Mouse (Mus musculus): Measurements from ENCODE around the gene Olfr688. TPM values are rescaled to one million over a fixed set of nuclear protein-coding genes. Genes with fewer than 3 reads are reported as not detected.

Gene Olfr688
- not detected for polyA plus RNA-seq (2017; shearing (Covaris generic))

GRCm38 (mm10) chr7:105287795-105288194 lies at the start of gene Olfr688:
Gene Olfr688, plus strand, starts transcription at chr7:105288095.

GRCm38 (mm10) chr7:105310865-105311264 lies 23.0 kb downstream of the Olfr688 start, which contains the start of gene Olfr689:
Gene Olfr689, plus strand, starts transcription at chr7:105311165.

GRCm38 (mm10) chr7:105334004-105334403 lies 46.1 kb downstream of the Olfr688 start, which contains the start of gene Olfr690:
Gene Olfr690, minus strand, starts transcription at chr7:105334104.

Other genes starting within 250 kb of the Olfr688 start
- not detected for gene Olfr677, start 236.7 kb upstream of the Olfr688 start, polyA plus RNA-seq (2017; shearing (Covaris generic))
- not detected for gene Olfr678, start 223.6 kb upstream of the Olfr688 start, polyA plus RNA-seq (2017; shearing (Covaris generic))
- not detected for gene Olfr679, start 206.9 kb upstream of the Olfr688 start, polyA plus RNA-seq (2017; shearing (Covaris generic))
- not detected for gene Olfr680-ps1, start 195.3 kb upstream of the Olfr688 start, polyA plus RNA-seq (2017; shearing (Covaris generic))
- not detected for gene Olfr681, start 171.3 kb upstream of the Olfr688 start, polyA plus RNA-seq (2017; shearing (Covaris generic))
- not detected for gene Olfr683, start 141.1 kb upstream of the Olfr688 start, polyA plus RNA-seq (2017; shearing (Covaris generic))
- not detected for gene Olfr684, start 124.4 kb upstream of the Olfr688 start, polyA plus RNA-seq (2017; shearing (Covaris generic))
- gene Olfr685, start 102.1 kb upstream of the Olfr688 start, polyA plus RNA-seq (2017; shearing (Covaris generic)), result not detected
- gene Olfr686, start 80.6 kb upstream of the Olfr688 start, polyA plus RNA-seq (2017; shearing (Covaris generic)), result not detected
- gene Olfr689, start 23.1 kb downstream of the Olfr688 start, polyA plus RNA-seq (2017; shearing (Covaris generic)), result not detected
- gene Olfr690, start 46.0 kb downstream of the Olfr688 start, polyA plus RNA-seq (2017; shearing (Covaris generic)), result not detected
- not detected for gene Olfr691, start 54.2 kb downstream of the Olfr688 start, polyA plus RNA-seq (2017; shearing (Covaris generic))
- not detected for gene Olfr692, start 80.1 kb downstream of the Olfr688 start, polyA plus RNA-seq (2017; shearing (Covaris generic))
- not detected for gene Gm5901, start 86.9 kb downstream of the Olfr688 start, polyA plus RNA-seq (2017; shearing (Covaris generic))
- gene Fam160a2, start 112.0 kb downstream of the Olfr688 start, polyA plus RNA-seq (2017; shearing (Covaris generic)), result 32.5 TPM
- gene Cnga4, start 116.5 kb downstream of the Olfr688 start, polyA plus RNA-seq (2017; shearing (Covaris generic)), result not detected
- gene Cckbr, start 137.6 kb downstream of the Olfr688 start, polyA plus RNA-seq (2017; shearing (Covaris generic)), result not detected
- gene Cavin3, start 194.2 kb downstream of the Olfr688 start, polyA plus RNA-seq (2017; shearing (Covaris generic)), result not detected

All from activated CD4-positive, CD25-positive, alpha-beta regulatory T cell, adult 9 weeks (primary cell).